Mouse (Mus musculus) myocyte (in vitro differentiated cells): ENCODE results near the gene Arl15.

Experiments
- CEBPB ChIP-seq: IDR thresholded peaks from 2 replicates; pipeline ENCODE4 v1.6.1; 2011; ENCODE audit warnings: mild to moderate bottlenecking, moderate library complexity; ENCODE audit not compliant: poor library complexity, insufficient read depth, severe bottlenecking
- E2F4 ChIP-seq: IDR thresholded peaks from one replicate; pipeline ENCODE4 v1.6.1; 2011; ENCODE audit warnings: mild to moderate bottlenecking, control low read depth, moderate library complexity; ENCODE audit not compliant: insufficient read depth
- MAX ChIP-seq: IDR thresholded peaks from one replicate; pipeline ENCODE4 v1.6.1; 2011; ENCODE audit warnings: low read depth, mild to moderate bottlenecking, control low read depth
- MYOD1 ChIP-seq, 3 experiments: IDR thresholded peaks; one replicate each; pipeline ENCODE4 v1.6.1; 2011; ENCODE audit warnings: control low read depth in 2 of 3, low read depth in 2 of 3, mild to moderate bottlenecking in 2 of 3, moderate library complexity in 1 of 3; ENCODE audit not compliant: insufficient read length in 2 of 3, control insufficient read depth in 1 of 3
- POLR2A ChIP-seq: IDR thresholded peaks from one replicate; pipeline ENCODE4 v1.6.1; 2011; ENCODE audit warnings: low read depth, mild to moderate bottlenecking, control low read depth, moderate library complexity; ENCODE audit not compliant: insufficient read length
- POLR2AphosphoS2 ChIP-seq: IDR thresholded peaks from one replicate; pipeline ENCODE4 v1.6.1; 2011; ENCODE audit warnings: low read depth, control low read depth; ENCODE audit not compliant: insufficient read length
- REST ChIP-seq: IDR thresholded peaks from one replicate; pipeline ENCODE4 v1.6.1; 2011; ENCODE audit warnings: mild to moderate bottlenecking, control low read depth, moderate library complexity; ENCODE audit not compliant: insufficient read depth, insufficient read length
- SRF ChIP-seq: IDR thresholded peaks from one replicate; pipeline ENCODE4 v1.6.1; 2011; ENCODE audit warnings: low read depth; ENCODE audit not compliant: control insufficient read depth, insufficient read length
- TCF12 ChIP-seq: IDR thresholded peaks from one replicate; pipeline ENCODE4 v1.6.1; 2011; ENCODE audit warnings: mild to moderate bottlenecking, control low read depth; ENCODE audit not compliant: poor library complexity, insufficient read depth, severe bottlenecking
- TCF3 ChIP-seq: IDR thresholded peaks from one replicate; pipeline ENCODE4 v1.6.1; 2011; ENCODE audit warnings: low read depth, control low read depth; ENCODE audit not compliant: insufficient read length
- USF1 ChIP-seq: IDR thresholded peaks from one replicate; pipeline ENCODE4 v1.6.1; 2011; ENCODE audit warnings: low read depth, mild to moderate bottlenecking, control low read depth, moderate library complexity

GRCm38 (mm10) chr13:114075724-114076384, 281.5 kb downstream of the Arl15 start:
- TF ChIP-seq MYOD1 (IDR thresholded peaks at IDR 0.05; ENCODE audit: control insufficient read depth in 1 of 3, insufficient read length in 2 of 3, low read depth in 2 of 3) = no peak
- no peak for TF ChIP-seq POLR2AphosphoS2
- no peak for TF ChIP-seq USF1
- TF ChIP-seq POLR2A = no peak
- TF ChIP-seq CEBPB = no peak
- TF ChIP-seq REST = no peak
- no peak for TF ChIP-seq SRF
- TF ChIP-seq E2F4 = no peak
- TF ChIP-seq MAX = no peak
- TF ChIP-seq TCF3 = no peak
- TF ChIP-seq TCF12 = no peak
